Mouse (Mus musculus) cerebellum, postnatal 4 days (tissue): ENCODE data around the gene Phkg2.

Experiments
- DNase-seq, 2 experiments: peaks; one replicate each; pipeline ENCODE4 v3.0.0; 2022; ENCODE audit warnings: low spot score in 2 of 2, mixed read lengths in 1 of 2

The Phkg2 gene

DNA sequence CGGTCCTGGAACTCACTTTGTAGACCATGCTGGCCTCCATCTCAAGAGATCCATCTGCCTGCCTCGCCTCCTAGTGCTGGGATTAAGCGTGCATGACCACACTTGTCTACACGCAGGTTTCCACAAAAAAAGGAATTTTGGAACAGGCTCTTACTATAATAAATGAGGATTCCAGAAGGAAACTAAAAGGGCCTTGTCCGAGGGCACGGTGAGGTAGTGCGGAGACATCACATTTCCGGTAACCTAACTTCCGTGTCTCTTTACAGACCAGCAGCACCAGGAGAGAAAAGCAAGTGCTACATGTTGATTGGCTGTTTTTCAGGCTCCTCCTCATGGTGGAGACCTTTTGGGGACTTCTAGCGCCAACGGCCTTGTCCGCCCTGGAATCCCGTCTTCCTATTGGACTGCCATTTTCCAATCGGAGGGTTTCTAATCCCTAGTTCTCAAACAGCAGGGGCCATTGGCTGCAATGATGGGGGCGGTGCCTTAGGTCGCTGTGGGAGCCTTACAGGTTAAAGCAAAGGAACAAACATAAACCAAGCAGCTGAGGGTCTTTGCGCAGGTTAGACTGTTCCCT, at the start of gene Phkg2:
Gene Phkg2, plus strand, starts transcription at position 446 of the 577 bp plus-strand sequence.
- peak; percentile 55 to 79 for DNase-seq

GRCm38 (mm10) chr7:127541671-127542070, 31.5 kb upstream of the Phkg2 start:
- DNase-seq = no peak

DNA sequence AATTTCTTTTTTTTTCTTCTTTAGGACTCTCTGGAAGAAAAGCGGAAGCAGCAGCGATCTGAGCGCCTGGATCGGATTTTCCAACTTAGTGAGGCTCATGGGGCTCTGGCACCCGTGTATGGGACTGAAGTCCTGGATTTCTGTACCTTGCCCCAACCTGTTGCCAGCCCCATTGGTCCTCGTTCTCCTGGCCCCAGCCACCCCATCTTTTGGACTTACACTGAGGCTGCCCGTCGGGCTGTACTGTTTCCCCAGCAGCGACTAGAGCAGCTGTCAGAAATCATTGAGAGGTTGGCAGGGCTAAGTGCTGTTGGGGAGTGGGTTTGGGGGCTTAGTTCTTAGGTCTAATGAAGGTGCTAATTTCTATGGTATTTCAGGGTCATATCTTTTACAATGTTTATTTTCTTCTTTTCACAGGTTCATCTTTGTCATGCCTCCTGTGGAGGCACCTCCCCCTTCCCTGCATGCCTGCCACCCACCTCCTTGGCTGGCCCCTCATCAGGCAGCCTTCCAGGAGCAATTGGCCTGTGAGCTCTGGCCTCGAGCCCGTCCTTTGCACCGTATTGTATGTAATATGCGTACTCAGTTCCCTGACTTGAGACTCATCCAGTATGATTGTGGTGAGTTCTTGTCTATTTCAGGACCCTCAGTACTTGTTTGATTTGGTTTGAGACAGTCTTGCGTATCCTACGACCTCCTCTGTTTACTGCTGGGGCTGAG, 23.9 kb upstream of the Phkg2 start:
- DNase-seq = peak in 1 of 2 experiments; percentile 45

- no peak for DNase-seq
These were observed 21.6 kb upstream of the Phkg2 start for GRCm38 (mm10) chr7:127551558-127551957.

DNA sequence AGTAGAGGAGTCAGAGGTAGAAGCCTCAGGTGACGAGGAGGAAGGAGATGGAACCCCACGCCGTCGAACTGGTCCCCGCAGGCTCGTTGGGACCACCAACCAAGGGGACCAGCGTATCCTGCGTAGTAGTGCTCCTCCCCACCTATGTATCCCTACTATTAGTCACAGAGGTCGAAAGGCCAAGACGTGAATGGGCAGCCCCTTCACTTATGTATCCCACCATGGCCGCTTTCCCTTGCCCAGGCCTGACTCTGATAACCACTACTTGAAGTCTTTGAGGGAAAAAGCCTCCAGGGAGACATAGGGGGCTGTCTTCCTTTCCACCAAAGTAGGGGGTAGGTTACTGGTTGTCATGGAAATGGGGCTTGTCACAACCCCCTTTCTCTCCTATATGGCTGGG, 12.6 kb upstream of the Phkg2 start:
- DNase-seq = no peak

DNA sequence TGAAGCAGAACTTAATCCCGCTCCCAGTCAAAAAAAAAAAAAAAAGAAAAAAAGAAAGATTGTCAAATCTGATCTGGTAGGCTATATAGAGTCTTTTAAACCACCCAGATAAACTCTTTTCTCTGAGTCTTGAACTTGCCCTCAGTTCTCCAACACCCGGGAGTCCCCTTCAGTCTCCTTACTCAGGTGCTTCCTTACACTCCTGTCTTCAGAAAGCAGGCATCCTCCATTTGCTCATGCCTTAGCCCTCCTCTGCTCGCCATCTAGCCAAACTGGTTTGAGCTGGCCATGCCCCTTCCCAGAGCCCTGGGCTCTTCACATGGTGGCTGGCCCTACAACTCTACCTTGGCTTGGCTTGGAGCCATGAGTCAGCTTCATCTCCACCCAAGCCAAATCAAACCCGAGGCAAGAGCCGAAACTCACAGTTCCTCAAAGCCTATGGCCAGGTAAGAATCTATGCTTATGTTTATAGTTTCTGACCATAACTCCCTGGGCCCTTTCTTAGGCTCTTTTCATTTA, 11.7 kb upstream of the Phkg2 start, which contains the start of gene Tmem265:
Gene Tmem265, plus strand, starts transcription at position 51 of the 519 bp plus-strand sequence.
- DNase-seq = no peak

DNA sequence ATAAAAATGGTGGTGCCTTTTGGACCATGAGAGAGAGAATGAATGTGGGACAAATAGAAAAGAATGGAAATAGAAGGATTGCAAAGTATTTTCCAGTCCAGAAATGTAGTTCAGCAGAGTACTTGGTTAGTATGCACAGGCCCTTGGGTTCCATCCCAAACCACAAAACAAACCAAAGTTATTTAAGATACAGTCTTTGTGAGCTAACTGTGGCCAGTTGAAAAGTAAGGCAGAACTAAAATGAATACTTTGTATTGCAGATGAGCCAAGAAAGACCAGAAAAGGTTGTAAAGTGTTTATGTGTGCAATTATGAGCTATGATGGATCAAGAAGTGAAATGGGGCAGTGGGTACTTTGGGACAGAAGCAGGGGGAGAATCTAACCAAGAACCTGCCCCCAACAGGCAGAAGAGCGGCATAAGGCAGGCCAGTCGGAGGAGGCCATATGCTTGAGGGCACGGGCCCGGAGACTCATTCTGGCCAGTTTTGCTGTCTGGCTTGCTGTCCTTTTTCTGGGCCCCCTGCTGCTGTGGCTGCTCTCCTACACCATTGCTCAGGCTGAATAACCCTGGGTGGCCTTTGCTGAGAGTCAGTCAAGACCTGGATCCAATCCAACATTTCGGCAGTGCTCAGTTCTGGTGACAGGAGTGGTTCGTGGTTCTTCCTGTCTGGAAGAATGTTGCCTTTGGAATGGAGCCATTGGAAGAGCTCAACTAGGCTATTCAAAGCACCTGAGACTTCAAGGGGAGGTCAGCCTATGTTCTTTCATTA, 8.6 kb upstream of the Phkg2 start:
- peak in 1 of 2 experiments; percentile 44 for DNase-seq

GRCm38 (mm10) chr7:127573503-127574008, 416 bp downstream of the Phkg2 start:
- DNase-seq = no peak

GRCm38 (mm10) chr7:127574115-127574514, 975 bp downstream of the Phkg2 start:
- DNase-seq = no peak

DNA sequence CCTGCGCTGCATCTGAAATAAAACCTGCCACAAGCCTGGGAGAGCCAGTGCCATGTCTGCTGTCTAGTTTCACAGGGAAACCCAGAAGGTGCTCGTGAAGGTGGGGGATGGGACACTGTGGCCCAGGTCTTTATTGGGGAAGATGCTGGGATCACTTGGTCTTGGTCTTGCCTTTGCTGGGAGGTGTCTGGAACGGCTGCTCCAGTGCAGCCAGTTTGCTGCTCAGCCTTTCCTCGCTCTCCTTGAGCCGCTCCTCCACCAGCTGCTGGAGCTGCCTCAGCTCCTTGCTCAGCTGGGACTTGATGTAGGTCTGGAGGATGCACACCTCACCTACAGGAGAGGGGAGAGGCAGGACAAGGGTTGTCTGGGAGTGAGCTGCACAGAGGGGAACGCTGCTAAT, 10.1 kb downstream of the Phkg2 start:
- DNase-seq = no peak

GRCm38 (mm10) chr7:127585031-127585430, 11.9 kb downstream of the Phkg2 start:
- DNase-seq = no peak

GRCm38 (mm10) chr7:127586149-127586548, 13.0 kb downstream of the Phkg2 start:
- DNase-seq = no peak

DNA sequence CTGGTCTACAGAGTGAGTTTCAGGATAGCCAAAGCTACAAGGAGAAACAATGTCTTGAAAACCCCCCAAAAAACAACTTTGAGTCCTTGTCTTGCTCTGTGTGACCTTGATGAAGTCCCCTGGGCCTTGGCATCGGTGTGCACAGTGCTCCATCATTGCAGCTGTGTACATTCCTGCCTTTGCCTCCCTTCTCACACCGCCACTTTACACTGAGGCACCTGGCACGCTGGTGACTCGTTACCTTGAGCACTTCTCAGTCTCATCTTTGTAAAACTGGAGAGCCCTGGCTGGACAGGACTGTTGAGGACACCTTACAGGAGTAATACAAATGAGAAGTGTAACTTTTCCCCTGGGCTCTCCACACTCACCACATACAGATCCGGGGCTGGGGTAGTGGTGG, 14.1 kb downstream of the Phkg2 start:
- DNase-seq = no peak

DNA sequence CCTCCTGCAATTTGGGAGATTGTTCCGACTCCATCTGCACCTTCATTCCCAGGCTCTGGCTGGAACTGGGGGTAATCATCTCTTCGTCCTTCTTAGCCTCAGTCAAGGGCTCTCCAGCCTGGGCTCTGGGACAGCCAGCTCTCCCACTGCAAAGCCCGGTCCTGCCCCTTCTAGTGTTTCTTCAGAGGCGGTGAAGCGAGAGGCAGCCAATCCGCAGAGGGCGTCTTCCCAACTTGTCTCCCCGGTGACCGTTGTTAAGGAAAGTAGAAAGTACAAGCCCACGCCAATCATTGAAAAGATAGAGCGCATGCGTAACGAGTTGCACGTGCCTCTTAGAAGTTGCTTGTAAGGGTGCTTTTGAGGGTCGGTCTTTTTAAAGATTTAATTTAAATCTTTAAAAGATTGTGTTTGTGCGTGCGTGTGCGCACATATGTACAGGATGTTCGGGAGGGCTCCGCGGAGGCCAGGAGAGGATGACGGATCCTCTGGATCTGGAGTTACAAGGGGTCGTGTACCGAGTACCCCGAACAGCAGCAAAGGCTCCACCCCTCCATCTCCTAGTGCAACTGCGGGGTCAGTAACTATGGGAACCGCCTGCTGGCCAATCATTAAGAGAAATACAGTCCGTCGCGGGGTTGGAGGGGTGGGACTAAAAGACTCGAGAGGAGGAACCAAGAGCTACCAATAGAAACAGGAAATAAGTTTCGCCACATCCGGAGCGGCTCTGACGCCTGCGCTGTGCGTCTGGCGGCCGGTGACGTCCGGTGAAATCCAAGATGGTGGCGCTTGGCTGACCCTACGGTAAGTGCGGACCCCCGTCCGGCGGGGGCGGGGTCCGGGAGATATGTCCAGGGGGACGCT, 15.1 kb downstream of the Phkg2 start, which contains the start of the genes Ccdc189 and Rnf40:
Gene Ccdc189, minus strand, starts transcription at position 585 of the 861 bp plus-strand sequence.
Gene Rnf40, plus strand, starts transcription at position 757 of the 861 bp plus-strand sequence.
- peak; percentile 62 to 86 for DNase-seq

- DNase-seq = no peak
These were observed 15.8 kb downstream of the Phkg2 start for GRCm38 (mm10) chr7:127588901-127589300.

DNA sequence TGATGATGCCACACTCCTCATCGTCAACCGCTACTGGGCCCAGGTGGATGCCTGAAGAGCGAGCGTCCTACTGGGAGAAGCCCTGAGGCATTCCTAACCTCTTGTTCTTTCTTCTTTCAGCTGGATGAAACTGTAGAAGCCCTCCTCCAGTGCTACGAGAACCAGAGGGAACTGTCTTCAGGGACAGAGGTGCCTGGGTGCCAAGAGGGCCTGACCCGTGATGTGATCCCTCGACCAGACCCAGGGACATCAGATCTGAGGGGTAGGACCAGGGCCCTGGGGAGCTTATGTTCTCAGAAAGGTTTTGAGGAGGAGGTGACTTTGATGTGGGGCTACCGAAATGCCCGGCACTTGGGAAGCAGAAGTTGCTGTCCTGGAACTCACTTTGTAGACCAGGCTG, 16.5 kb downstream of the Phkg2 start:
- DNase-seq = no peak

- no peak for DNase-seq
These were observed 18.0 kb downstream of the Phkg2 start for GRCm38 (mm10) chr7:127591108-127591507.

DNA sequence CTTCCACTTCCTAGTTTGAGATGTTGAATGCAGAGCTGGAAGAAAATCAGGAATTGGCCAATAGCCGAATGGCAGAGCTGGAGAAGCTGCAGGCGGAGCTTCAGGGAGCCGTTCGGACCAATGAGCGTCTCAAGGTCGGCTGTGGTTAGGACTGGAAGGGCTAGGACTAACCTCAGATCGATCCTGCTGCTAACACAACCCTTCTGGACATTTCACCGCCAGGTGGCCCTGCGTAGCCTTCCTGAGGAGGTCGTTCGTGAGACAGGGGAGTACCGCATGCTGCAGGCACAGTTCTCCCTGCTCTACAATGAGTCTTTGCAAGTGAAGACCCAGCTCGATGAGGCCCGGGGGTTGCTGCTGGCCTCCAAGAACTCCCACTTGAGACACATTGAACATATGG, 19.4 kb downstream of the Phkg2 start:
- DNase-seq = no peak

DNA sequence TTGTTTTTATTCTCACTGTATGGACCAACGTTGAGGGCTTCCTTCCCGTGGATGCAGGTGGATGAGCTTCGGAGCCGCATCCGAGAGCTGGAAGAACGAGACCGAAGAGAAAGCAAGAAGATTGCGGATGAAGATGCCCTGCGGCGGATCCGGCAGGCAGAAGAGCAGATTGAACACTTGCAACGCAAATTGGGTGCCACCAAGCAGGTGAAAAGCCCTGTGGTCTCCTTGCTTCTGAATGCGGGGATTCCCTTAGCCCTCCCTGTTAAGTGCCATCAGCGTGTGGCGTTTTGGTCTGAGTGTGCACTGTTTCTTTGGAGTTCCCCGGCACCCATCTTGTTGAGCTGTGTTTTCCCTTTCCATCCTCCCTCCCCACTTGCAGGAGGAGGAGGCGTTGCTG, 23.6 kb downstream of the Phkg2 start:
- no peak for DNase-seq

DNA sequence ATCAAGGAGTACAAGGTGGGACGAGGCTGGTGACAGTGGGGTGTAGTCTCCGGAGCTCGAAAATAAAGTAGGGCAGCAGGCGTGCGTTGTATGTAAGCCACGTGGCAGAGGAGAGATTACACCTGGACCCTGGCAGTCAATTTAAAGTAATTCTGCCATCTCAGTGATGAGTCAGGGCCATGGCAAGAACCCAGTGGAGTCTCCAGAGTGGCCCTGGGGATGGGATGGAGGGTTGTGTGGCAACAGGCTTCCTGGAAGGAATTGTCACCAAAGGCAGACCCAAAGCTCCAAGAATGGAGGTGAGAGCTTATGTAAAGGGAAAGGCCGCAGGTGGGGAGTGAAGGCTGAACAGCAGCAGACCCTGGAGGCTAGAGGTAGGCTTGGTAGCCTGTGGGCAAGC, 27.5 kb downstream of the Phkg2 start:
- no peak for DNase-seq

GRCm38 (mm10) chr7:127601735-127602134, 28.6 kb downstream of the Phkg2 start:
- DNase-seq = no peak
